Mouse (Mus musculus) ovary, postnatal 10 days (tissue): ENCODE measurements around the gene Slc6a9.

Source experiments
- DNase-seq: peaks from one replicate; pipeline ENCODE4 v3.0.0; 2022; ENCODE audit warnings: low spot score

The Slc6a9 gene

DNA sequence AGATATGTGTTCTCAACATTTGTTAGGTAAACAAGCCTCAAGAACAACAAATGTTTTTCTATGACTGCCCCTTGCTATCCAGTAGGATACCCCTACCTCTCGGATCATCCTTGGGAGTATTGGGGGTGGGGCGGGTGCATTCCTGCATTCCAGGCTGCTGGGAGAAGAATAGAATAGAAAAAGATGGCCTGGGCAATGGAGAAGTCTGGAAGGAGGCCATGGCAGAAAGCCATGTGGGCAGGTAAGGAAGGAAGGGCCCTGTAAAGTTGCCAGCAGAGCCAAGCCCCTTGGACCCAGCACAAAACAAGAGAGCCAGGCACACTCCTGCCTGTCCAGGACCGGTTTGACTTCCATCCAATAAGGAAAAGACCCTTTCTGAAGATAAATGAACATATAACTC lies 79.1 kb downstream of the Slc6a9 start:
- no peak for DNase-seq

DNA sequence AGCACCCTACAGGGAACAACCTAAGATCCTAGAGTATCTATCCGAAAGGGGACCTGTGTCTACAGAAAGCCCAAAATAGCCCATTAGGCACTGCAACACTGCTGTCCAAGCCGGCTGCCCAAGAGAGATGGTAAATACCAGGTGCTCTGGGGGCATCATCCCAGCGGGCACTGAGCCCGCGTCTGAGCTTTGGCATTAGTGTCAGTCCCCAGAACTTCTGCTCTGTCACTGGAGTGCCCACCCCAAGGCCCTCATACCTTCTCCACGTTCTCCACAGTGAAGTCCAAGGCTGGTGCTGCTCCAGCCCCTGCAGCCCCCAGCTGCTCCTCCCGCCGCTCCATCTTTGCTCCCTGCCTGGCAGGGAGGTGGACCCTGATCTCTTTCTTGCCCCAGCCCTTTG lies 79.7 kb downstream of the Slc6a9 start:
- DNase-seq, result no peak

DNA sequence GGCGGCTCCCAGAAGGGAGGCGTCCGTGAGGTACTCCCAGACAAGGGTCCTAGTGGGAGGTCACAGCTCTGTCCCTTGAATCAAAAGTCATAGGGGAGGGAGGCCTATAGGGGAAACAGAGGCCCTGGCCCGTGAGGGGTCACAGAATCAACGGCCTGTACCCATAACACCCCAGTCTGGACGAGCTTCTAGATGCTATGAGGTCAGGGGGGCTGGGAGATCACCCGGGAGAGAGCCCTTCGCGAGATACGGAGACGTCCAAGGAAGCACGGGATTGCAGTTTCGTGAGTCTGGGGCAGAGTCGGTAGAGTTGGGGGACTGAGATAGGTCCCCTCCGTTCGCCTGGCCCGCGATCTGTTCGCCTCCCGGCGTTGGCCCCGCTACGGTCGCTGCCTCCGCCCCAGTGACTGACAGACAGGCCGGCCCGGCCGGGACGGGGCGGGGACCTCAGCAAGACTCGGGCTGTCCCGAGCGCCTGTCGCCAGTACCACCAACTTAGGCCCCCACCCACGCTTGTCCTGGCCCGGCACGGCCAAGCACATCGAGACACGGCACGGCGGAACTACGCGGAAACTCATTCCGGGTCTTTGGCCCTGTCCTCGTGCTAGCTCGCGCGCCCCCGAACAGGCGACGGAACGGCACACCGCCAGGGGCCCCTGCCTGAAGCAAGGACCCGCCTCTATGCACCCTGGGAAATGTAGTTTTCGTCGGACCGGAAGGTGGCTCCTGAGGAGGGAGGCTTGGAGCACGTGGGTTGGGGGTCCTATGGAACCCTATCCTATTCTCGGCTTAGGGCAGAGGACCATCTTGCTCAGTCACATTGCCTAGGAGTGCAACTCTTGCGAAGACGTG lies 80.5 kb downstream of the Slc6a9 start, which contains the start of gene Ipo13:
Gene Ipo13 (minus strand): TSS at position 409 of the 852 bp plus-strand sequence.
- DNase-seq, result peak; percentile 98

DNA sequence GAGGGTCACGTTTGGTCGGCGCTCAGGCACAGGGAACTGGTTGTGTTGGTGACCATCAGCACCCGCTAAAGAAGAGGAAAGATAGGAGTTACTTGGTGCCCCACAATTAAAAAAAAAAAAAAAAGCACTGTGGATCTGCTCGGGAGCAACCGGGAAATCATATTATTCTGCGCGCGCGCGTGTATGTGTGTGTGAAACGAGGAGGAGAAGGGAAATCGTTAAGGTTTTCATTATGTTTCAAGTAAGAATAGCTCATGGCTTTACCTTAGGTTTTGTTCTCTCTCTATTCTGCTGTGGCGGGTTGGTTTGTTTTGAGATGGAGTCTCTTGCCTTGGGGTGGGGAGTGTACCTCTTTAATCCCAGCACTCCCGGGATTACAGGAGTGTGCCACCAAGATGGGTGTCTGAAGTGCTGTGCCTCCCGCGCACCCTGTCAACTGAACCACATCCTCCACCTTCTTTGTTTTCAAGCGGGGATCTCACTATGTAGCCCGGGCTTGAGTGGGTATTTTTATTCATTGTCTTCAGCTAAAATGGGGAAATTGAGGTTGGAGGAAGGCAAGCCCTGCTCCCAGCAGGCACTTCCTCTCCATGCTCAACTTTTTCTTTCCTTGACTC lies 81.3 kb downstream of the Slc6a9 start:
- no peak for DNase-seq

DNA sequence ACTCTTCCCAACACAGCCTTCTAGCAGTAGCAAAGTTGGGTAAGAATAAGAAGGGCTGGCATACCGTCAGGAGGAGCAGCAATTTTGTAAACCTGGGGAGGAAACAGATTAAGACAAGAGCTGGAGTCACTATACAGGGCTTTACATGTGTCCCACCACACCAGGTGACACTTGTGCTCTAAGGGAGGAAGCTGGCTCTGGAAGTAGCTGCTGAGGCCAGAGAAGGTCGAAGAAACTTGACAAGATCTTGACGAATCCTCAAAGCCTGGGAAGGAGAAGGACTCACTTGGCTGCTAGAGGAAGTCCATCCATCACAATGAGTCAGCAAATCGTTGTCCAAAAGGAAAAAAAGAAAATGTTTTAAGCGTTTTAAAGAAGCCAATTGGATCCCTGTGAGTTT lies 82.1 kb downstream of the Slc6a9 start:
- no peak for DNase-seq

DNA sequence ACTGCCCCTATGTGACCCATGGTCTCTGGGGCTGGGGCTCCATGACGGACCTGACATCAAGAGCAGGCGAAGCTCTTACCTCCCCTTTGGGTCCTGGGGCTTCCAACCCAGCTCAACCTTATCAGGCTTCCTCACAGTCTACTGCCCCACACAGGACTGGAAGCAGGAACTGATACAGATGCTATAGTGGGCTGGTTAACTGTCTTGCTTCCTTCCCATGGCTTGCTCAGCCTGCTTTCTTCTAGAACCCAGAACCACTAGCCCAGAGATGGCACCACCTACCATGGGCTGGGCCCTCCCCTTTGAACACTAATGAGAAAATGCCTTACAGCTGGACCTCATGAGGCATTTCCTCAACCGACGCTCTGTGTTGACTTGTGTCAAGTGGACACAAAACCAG lies 83.1 kb downstream of the Slc6a9 start:
- no peak for DNase-seq

DNA sequence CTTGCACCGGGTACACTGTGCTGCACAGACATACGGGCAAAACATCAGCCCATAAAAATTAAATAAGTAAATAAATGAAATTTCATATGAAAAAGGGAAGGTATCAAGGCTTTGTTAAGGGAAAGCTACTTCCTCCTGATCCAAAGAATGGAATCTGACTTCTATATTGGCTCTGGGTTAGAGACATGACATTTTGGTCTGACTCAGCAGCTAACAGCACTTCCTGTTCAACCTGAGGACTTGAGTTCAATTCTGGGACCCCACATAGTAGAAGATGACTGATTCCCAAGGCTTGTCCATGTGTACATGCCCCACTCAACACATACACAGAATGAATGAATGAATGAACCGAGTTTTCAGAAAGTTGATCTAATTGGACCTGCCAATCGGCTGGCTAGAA lies 83.5 kb downstream of the Slc6a9 start:
- DNase-seq, result no peak

DNA sequence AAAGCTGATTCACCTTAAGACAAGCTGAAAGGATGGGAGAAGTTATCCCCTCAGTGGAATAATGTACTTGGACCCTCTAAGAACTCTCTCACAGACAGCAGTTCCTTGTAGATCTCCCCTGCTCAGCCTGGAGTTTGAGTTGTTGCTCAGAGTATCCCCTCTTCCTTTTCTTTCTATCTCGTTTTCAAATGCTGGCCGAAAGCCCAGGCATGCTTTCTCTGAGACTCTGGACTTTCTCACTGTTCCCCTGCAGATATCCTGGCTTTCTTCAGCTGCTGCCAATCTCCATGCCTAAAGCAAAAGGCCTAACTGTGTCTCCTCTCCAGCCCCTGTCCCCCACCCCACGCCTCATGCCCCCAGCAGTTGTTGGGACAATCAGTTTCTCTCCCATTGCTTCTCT lies 84.0 kb downstream of the Slc6a9 start:
- no peak for DNase-seq

DNA sequence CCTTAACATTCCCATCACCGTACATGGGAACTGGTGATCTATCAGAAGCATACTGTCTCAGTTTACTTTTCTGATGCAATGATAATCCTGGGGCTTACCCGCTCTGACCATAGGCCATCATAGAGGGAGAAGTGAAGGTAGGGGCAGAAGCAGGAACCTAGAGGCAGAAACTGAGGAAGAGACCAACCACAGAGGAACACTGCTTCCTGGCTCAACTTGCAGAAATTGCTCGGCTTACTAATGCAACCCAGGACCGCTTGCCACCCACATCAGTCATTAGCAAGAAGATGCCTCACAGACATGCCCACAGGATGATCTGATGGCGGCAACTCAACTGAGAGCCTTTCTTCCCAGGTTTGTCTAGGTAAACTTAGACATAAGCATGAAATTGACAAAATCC lies 84.5 kb downstream of the Slc6a9 start:
- DNase-seq, result no peak

DNA sequence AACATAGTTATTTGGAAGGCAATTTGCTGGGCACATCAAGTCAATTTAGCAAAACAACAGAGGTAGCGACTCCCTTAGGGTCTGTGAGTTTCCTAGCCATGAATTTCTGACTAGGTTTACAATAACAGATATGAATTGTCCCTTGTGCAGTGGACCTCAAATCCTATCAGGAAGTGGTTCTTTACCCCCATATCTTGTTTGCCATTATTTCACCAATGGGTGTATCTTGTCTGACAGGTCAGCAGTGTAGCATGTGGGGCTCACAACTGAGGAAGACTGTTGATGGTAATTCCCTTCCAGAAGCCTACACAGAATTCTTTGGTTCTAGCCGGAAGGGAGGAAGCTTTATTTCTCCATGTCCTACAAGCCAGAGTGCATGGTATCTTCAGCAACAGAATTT lies 87.1 kb downstream of the Slc6a9 start:
- DNase-seq, result no peak

DNA sequence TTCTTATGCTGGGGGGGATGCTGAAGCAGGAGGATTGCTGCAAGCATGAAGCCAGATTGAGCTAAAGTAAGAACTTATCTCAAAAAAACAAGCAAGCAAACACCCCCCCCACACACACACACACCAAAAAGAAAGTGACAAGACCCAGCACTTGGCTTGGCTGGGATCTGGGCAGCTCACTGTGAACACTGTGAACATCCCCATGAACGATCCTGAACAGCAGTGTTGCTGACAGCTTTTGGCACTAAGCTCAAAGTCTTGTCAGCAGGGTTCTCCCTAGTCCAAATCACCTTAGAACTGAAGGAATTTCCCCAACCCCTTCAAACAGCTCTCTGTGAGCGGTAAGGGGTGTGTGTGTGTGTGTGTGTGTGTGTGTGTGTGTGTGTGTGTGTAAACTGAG lies 89.1 kb downstream of the Slc6a9 start:
- no peak for DNase-seq
